Mouse (Mus musculus): ENCODE measurements around the gene Foxn1. TPM values are rescaled to one million over a fixed set of nuclear protein-coding genes. Genes with fewer than 3 reads are reported as not detected.

Foxn1 gene
- polyA plus RNA-seq, 1 experiment from 2014 or later = not detected

- Histone ChIP-seq H3K4me3 (ENCODE audit: low read depth, low read length) (no peak overlapping the region), H3K9me3 (ENCODE audit: control insufficient read depth, low read length) (no peaks in the 10 kb centered on the region), H3K27ac (ENCODE audit: low read depth, low read length) (no peak overlapping the region), H3K4me2 (ENCODE audit: low read depth) (no peak overlapping the region), H3K36me3 (ENCODE audit: control insufficient read depth, insufficient read depth, low read length) (no peaks in the 10 kb centered on the region), H3K9ac (ENCODE audit: low read length) (no peak overlapping the region), H3K27me3 (ENCODE audit: control insufficient read depth, insufficient read depth, low read length) (no peaks in the 10 kb centered on the region), H3K4me1 (ENCODE audit: control insufficient read depth, insufficient read depth, low read length) (no peaks in the 10 kb centered on the region)
- 33% methylated on average over 4 of the region's 4 CpGs for WGBS
- ATAC-seq (ENCODE audit: insufficient read depth, low FRiP score, low TSS enrichment) (no peak), DNase-seq (ENCODE audit: low spot score) (peak; percentile 75)
Observed at GRCm38 (mm10) chr11:78355471-78356238, 30.7 kb downstream of the Foxn1 start.

- no peak overlapping the region for H3K9ac ChIP-seq (ENCODE audit: low read length)
- H3K4me1 ChIP-seq (ENCODE audit: control insufficient read depth, insufficient read depth, low read length) = no peaks in the 10 kb centered on the region
- 86% methylated on average over 6 of the region's 6 CpGs for WGBS
- no peak overlapping the region for H3K4me2 ChIP-seq (ENCODE audit: low read depth)
- H3K36me3 ChIP-seq (ENCODE audit: control insufficient read depth, insufficient read depth, low read length) = no peaks in the 10 kb centered on the region
- ATAC-seq (ENCODE audit: insufficient read depth, low FRiP score, low TSS enrichment) (no peak), DNase-seq (ENCODE audit: low spot score) (no peak)
- H3K4me3 ChIP-seq (ENCODE audit: low read depth, low read length) = no peak overlapping the region
- no peak overlapping the region for H3K27ac ChIP-seq (ENCODE audit: low read depth, low read length)
- H3K9me3 ChIP-seq (ENCODE audit: control insufficient read depth, low read length) = no peaks in the 10 kb centered on the region
- no peaks in the 10 kb centered on the region for H3K27me3 ChIP-seq (ENCODE audit: control insufficient read depth, insufficient read depth, low read length)
Observed at GRCm38 (mm10) chr11:78354905-78355304, 31.5 kb downstream of the Foxn1 start.

- Histone ChIP-seq H3K27me3 (ENCODE audit: control insufficient read depth, insufficient read depth, low read length) (no peaks in the 10 kb centered on the region), H3K4me1 (ENCODE audit: control insufficient read depth, insufficient read depth, low read length) (no peaks in the 10 kb centered on the region), H3K9me3 (ENCODE audit: control insufficient read depth, low read length) (no peaks in the 10 kb centered on the region), H3K4me3 (ENCODE audit: low read depth, low read length) (no peak overlapping the region), H3K9ac (ENCODE audit: low read length) (no peak overlapping the region), H3K36me3 (ENCODE audit: control insufficient read depth, insufficient read depth, low read length) (peaks cover 8% of the 10 kb centered on the region), H3K27ac (ENCODE audit: low read depth, low read length) (no peak overlapping the region), H3K4me2 (ENCODE audit: low read depth) (no peak overlapping the region)
- ATAC-seq (ENCODE audit: insufficient read depth, low FRiP score, low TSS enrichment) (no peak), DNase-seq (ENCODE audit: low spot score) (no peak)
- WGBS = 92% methylated on average over 1 of the region's 1 CpGs
Observed at GRCm38 (mm10) chr11:78353081-78353480, 33.3 kb downstream of the Foxn1 start.

GRCm38 (mm10) chr11:78349441-78350358, 36.7 kb downstream of the Foxn1 start:
- Histone ChIP-seq H3K4me1 (ENCODE audit: control insufficient read depth, insufficient read depth, low read length) (peaks cover 4% of the 10 kb centered on the region; the same call in 1 of the 2 replicates), H3K9me3 (ENCODE audit: control insufficient read depth, low read length) (no peaks in the 10 kb centered on the region), H3K36me3 (ENCODE audit: control insufficient read depth, insufficient read depth, low read length) (peaks cover 8% of the 10 kb centered on the region), H3K27ac (ENCODE audit: low read depth, low read length) (no peak overlapping the region), H3K4me3 (ENCODE audit: low read depth, low read length) (no peak overlapping the region), H3K4me2 (ENCODE audit: low read depth) (no peak overlapping the region), H3K27me3 (ENCODE audit: control insufficient read depth, insufficient read depth, low read length) (no peaks in the 10 kb centered on the region), H3K9ac (ENCODE audit: low read length) (no peak overlapping the region)
- DNase-seq (ENCODE audit: low spot score) = no peak
- no peak for ATAC-seq (ENCODE audit: insufficient read depth, low FRiP score, low TSS enrichment)
- WGBS = 91% methylated on average over 4 of the region's 4 CpGs

GRCm38 (mm10) chr11:78348474-78348873, 37.9 kb downstream of the Foxn1 start:
- ATAC-seq (ENCODE audit: insufficient read depth, low FRiP score, low TSS enrichment) (no peak), DNase-seq (ENCODE audit: low spot score) (no peak)
- no peaks in the 10 kb centered on the region for H3K27me3 ChIP-seq (ENCODE audit: control insufficient read depth, insufficient read depth, low read length)
- H3K4me2 ChIP-seq (ENCODE audit: low read depth) = no peak overlapping the region
- 29% methylated on average over 7 of the region's 7 CpGs for WGBS
- H3K27ac ChIP-seq (ENCODE audit: low read depth, low read length) = no peak overlapping the region
- no peak overlapping the region for H3K9ac ChIP-seq (ENCODE audit: low read length)
- H3K4me1 ChIP-seq (ENCODE audit: control insufficient read depth, insufficient read depth, low read length) = peaks cover 8% of the 10 kb centered on the region
- H3K9me3 ChIP-seq (ENCODE audit: control insufficient read depth, low read length) = no peaks in the 10 kb centered on the region
- H3K4me3 ChIP-seq (ENCODE audit: low read depth, low read length) = no peak overlapping the region
- H3K36me3 ChIP-seq (ENCODE audit: control insufficient read depth, insufficient read depth, low read length) = peaks cover 8% of the 10 kb centered on the region

- Histone ChIP-seq H3K4me2 (ENCODE audit: low read depth) (no peak overlapping the region), H3K9me3 (ENCODE audit: control insufficient read depth, low read length) (no peaks in the 10 kb centered on the region), H3K4me1 (ENCODE audit: control insufficient read depth, insufficient read depth, low read length) (peaks cover 10% of the 10 kb centered on the region), H3K27ac (ENCODE audit: low read depth, low read length) (no peak overlapping the region), H3K27me3 (ENCODE audit: control insufficient read depth, insufficient read depth, low read length) (no peaks in the 10 kb centered on the region), H3K36me3 (ENCODE audit: control insufficient read depth, insufficient read depth, low read length) (peaks cover 8% of the 10 kb centered on the region), H3K4me3 (ENCODE audit: low read depth, low read length) (no peak overlapping the region), H3K9ac (ENCODE audit: low read length) (no peak overlapping the region)
- ATAC-seq (ENCODE audit: insufficient read depth, low FRiP score, low TSS enrichment) (no peak), DNase-seq (ENCODE audit: low spot score) (no peak)
- WGBS = 69% methylated on average over 9 of the region's 9 CpGs
Observed at GRCm38 (mm10) chr11:78347908-78348307, 38.5 kb downstream of the Foxn1 start.

GRCm38 (mm10) chr11:78347070-78347754, 39.1 kb downstream of the Foxn1 start:
- DNase-seq (ENCODE audit: low spot score) (peak; percentile 81), ATAC-seq (ENCODE audit: insufficient read depth, low FRiP score, low TSS enrichment) (no peak)
- H3K4me1 ChIP-seq (ENCODE audit: control insufficient read depth, insufficient read depth, low read length) = peaks cover 10% of the 10 kb centered on the region

GRCm38 (mm10) chr11:78346326-78347069, 39.9 kb downstream of the Foxn1 start:
- 87% methylated on average over 6 of the region's 6 CpGs for WGBS
- Histone ChIP-seq H3K27me3 (ENCODE audit: control insufficient read depth, insufficient read depth, low read length) (no peaks in the 10 kb centered on the region), H3K4me1 (ENCODE audit: control insufficient read depth, insufficient read depth, low read length) (peaks cover 10% of the 10 kb centered on the region), H3K27ac (ENCODE audit: low read depth, low read length) (no peak overlapping the region), H3K36me3 (ENCODE audit: control insufficient read depth, insufficient read depth, low read length) (peaks cover 8% of the 10 kb centered on the region), H3K9me3 (ENCODE audit: control insufficient read depth, low read length) (no peaks in the 10 kb centered on the region), H3K9ac (ENCODE audit: low read length) (no peak overlapping the region; the same call in 1 of the 2 replicates), H3K4me2 (ENCODE audit: low read depth) (no peak overlapping the region), H3K4me3 (ENCODE audit: low read depth, low read length) (no peak overlapping the region)
- DNase-seq (ENCODE audit: low spot score) (no peak), ATAC-seq (ENCODE audit: insufficient read depth, low FRiP score, low TSS enrichment) (no peak)

More at GRCm38 (mm10) chr11:78347070-78347754, 39.1 kb downstream of the Foxn1 start:
- Histone ChIP-seq H3K27me3 (ENCODE audit: control insufficient read depth, insufficient read depth, low read length) (no peaks in the 10 kb centered on the region), H3K9ac (ENCODE audit: low read length) (no peak overlapping the region; the same call in 1 of the 2 replicates), H3K36me3 (ENCODE audit: control insufficient read depth, insufficient read depth, low read length) (peaks cover 8% of the 10 kb centered on the region), H3K4me2 (ENCODE audit: low read depth) (no peak overlapping the region), H3K9me3 (ENCODE audit: control insufficient read depth, low read length) (no peaks in the 10 kb centered on the region), H3K4me3 (ENCODE audit: low read depth, low read length) (no peak overlapping the region), H3K27ac (ENCODE audit: low read depth, low read length) (no peak overlapping the region)
- 89% methylated on average over 10 of the region's 10 CpGs for WGBS

Data from neural tube, embryonic 11.5 days (tissue).